In genomic region chr1:26289582-26289981, GRCm38 (mm10) we compare ENCODE assay signal across 17 mouse cellular contexts.
"Had no signal": no experiment of that assay in that cellular context is flagged by ENCODE, and none has a peak within 500 bp of the region (broad histone marks: within the 10 kb centered on the region; RNA-seq: fewer than 3 reads in every experiment).

No protein-coding gene starts in this region.

- H3K4me3 ChIP-seq: limb, embryonic 15.5 days; midbrain, embryonic 12.5 days; midbrain, embryonic 15.5 days; neural tube, embryonic 12.5 days; neural tube, embryonic 15.5 days had no signal

- H3K9me3 ChIP-seq: limb, embryonic 15.5 days; midbrain, embryonic 12.5 days; midbrain, embryonic 15.5 days; neural tube, embryonic 12.5 days; neural tube, embryonic 15.5 days had no signal

- H3K36me3 ChIP-seq: limb, embryonic 15.5 days; midbrain, embryonic 12.5 days; midbrain, embryonic 15.5 days; neural tube, embryonic 12.5 days; neural tube, embryonic 15.5 days had no signal

- H3K4me1 ChIP-seq: limb, embryonic 15.5 days; midbrain, embryonic 12.5 days; midbrain, embryonic 15.5 days; neural tube, embryonic 12.5 days; neural tube, embryonic 15.5 days had no signal

- ATAC-seq: liver, postnatal 0 days; lung, postnatal 0 days; midbrain, embryonic 15.5 days had no signal

- H3K27ac ChIP-seq: limb, embryonic 15.5 days; liver, embryonic 14.5 days; macrophage; midbrain, embryonic 12.5 days; midbrain, embryonic 15.5 days; neural tube, embryonic 12.5 days; neural tube, embryonic 15.5 days had no signal

- DNase-seq: kidney, adult 9 months; kidney, postnatal 14 days; kidney, postnatal 4 days; left cerebral cortex, postnatal 4 days; liver, postnatal 0 days; lung, embryonic 14.5 days; thymus, adult 2 months; thymus, postnatal 25 days had no signal

- H3K4me2 ChIP-seq: limb, embryonic 15.5 days; liver, embryonic 11.5 days; lung, embryonic 14.5 days; midbrain, embryonic 12.5 days; midbrain, embryonic 15.5 days; neural tube, embryonic 12.5 days; neural tube, embryonic 15.5 days had no signal

- H3K27me3 ChIP-seq: limb, embryonic 15.5 days; midbrain, embryonic 12.5 days; midbrain, embryonic 15.5 days; neural tube, embryonic 12.5 days; neural tube, embryonic 15.5 days had no signal

- H3K9ac ChIP-seq: limb, embryonic 15.5 days; liver, embryonic 14.5 days; liver, postnatal 0 days; lung, embryonic 14.5 days; midbrain, embryonic 12.5 days; midbrain, embryonic 15.5 days; neural tube, embryonic 12.5 days; neural tube, embryonic 15.5 days had no signal
